Mouse (Mus musculus) forebrain, embryonic 12.5 days (tissue): Measurements from ENCODE around the gene Cmbl. TPM values are rescaled to one million over a fixed set of nuclear protein-coding genes. Genes with fewer than 3 reads are reported as not detected.

Experiments
- ATAC-seq: fragments of 200-750 bp; cut with Nextera tagmentation; 2 replicates; pipeline ENCODE4 v1.8.0; 2017; ENCODE audit warnings: moderate TSS enrichment; ENCODE audit not compliant: low FRiP score
- H3K27ac ChIP-seq: fragments of 300-500 bp; sonication (generic); 2 replicates; pipeline ENCODE4 v1.5.1; 2016; ENCODE audit warnings: mild to moderate bottlenecking
- H3K27me3 ChIP-seq: fragments of 300-500 bp; sonication (generic); 2 replicates; pipeline ENCODE4 v1.6.1; 2016; ENCODE audit warnings: mild to moderate bottlenecking
- H3K36me3 ChIP-seq: fragments of 300-500 bp; sonication (generic); replicated peaks from 2 replicates; pipeline ENCODE4 v1.6.1; 2016; ENCODE audit warnings: mild to moderate bottlenecking
- H3K4me1 ChIP-seq: fragments of 300-500 bp; sonication (generic); 2 replicates; pipeline ENCODE4 v1.6.1; 2016
- H3K4me2 ChIP-seq: fragments of 300-500 bp; sonication (generic); 2 replicates; pipeline ENCODE4 v1.6.1; 2016; ENCODE audit warnings: mild to moderate bottlenecking, moderate library complexity
- H3K4me3 ChIP-seq: fragments of 300-500 bp; sonication (generic); replicated peaks from 2 replicates; pipeline ENCODE4 v1.5.1; 2016; ENCODE audit warnings: mild to moderate bottlenecking
- H3K9ac ChIP-seq: fragments of 300-500 bp; sonication (generic); 2 replicates; pipeline ENCODE4 v1.6.1; 2016; ENCODE audit warnings: mild to moderate bottlenecking
- H3K9me3 ChIP-seq: fragments of 300-500 bp; sonication (generic); 2 replicates; pipeline ENCODE4 v1.6.1; 2016
- WGBS: fragments of 180-500 bp; shearing (Covaris S2); methylation state at CpG from one replicate; pipeline ENCODE4 v1.1.7; 2016; 5-methylcytosine and 5-hydroxymethylcytosine counted together
- polyA plus RNA-seq: library from polyadenylated mRNA; unstranded; fragments of >200 nt; fragmentation: Nextera tagmentation; extraction: Ambion mirVana; gene quantifications from 2 replicates; pipeline ENCODE4 v1.2.1, GENCODE M21; 2016

Cmbl gene
- polyA plus RNA-seq, 1 experiment from 2014 or later, result 2.1 TPM

- WGBS, result 94% methylated on average over 5 of the region's 5 CpGs
These were observed 25.0 kb downstream of the Cmbl start for GRCm38 (mm10) chr15:31590176-31590575.

GRCm38 (mm10) chr15:31592531-31592930 lies 27.3 kb downstream of the Cmbl start:
- no peak overlapping the region for H3K9ac ChIP-seq
- no peak overlapping the region for H3K4me2 ChIP-seq
- H3K9me3 ChIP-seq, result no peaks in the 10 kb centered on the region
- no peak overlapping the region for H3K27ac ChIP-seq
- 92% methylated on average over 8 of the region's 8 CpGs for WGBS
- H3K4me1 ChIP-seq, result no peaks in the 10 kb centered on the region
- H3K27me3 ChIP-seq, result no peaks in the 10 kb centered on the region
- peaks cover 82% of the 10 kb centered on the region for H3K36me3 ChIP-seq
- no peak overlapping the region for H3K4me3 ChIP-seq
- no peak for ATAC-seq

More at GRCm38 (mm10) chr15:31590176-31590575, 25.0 kb downstream of the Cmbl start:
- no peak overlapping the region for H3K4me3 ChIP-seq
- H3K4me2 ChIP-seq, result no peak overlapping the region
- no peak overlapping the region for H3K27ac ChIP-seq
- H3K27me3 ChIP-seq, result no peaks in the 10 kb centered on the region
- no peak for ATAC-seq
- H3K4me1 ChIP-seq, result no peaks in the 10 kb centered on the region
- H3K9ac ChIP-seq, result no peak overlapping the region
- no peaks in the 10 kb centered on the region for H3K9me3 ChIP-seq
- peaks cover 63% of the 10 kb centered on the region for H3K36me3 ChIP-seq

GRCm38 (mm10) chr15:31594260-31594659 lies 29.1 kb downstream of the Cmbl start:
- ATAC-seq, result no peak
- no peak overlapping the region for H3K9ac ChIP-seq
- H3K27ac ChIP-seq, result no peak overlapping the region
- no peaks in the 10 kb centered on the region for H3K27me3 ChIP-seq
- WGBS, result 92% methylated on average over 14 of the region's 14 CpGs
- H3K4me2 ChIP-seq, result no peak overlapping the region
- H3K9me3 ChIP-seq, result no peaks in the 10 kb centered on the region
- H3K36me3 ChIP-seq, result peaks cover 82% of the 10 kb centered on the region
- H3K4me1 ChIP-seq, result peaks cover 5% of the 10 kb centered on the region
- H3K4me3 ChIP-seq, result no peak overlapping the region

- Histone ChIP-seq H3K9ac (no peak overlapping the region), H3K4me3 (no peak overlapping the region), H3K27me3 (no peaks in the 10 kb centered on the region), H3K4me2 (no peak overlapping the region), H3K4me1 (peaks cover 18% of the 10 kb centered on the region), H3K9me3 (no peaks in the 10 kb centered on the region), H3K27ac (no peak overlapping the region), H3K36me3 (peaks cover 68% of the 10 kb centered on the region)
- ATAC-seq, result no peak
- 91% methylated on average over 7 of the region's 7 CpGs for WGBS
These were observed 30.5 kb downstream of the Cmbl start for GRCm38 (mm10) chr15:31595651-31596050.

- peaks cover 26% of the 10 kb centered on the region for H3K36me3 ChIP-seq
- H3K27ac ChIP-seq, result no peak overlapping the region
- H3K4me1 ChIP-seq, result peaks cover 28% of the 10 kb centered on the region
- no peaks in the 10 kb centered on the region for H3K9me3 ChIP-seq
- WGBS, result 82% methylated on average over 4 of the region's 4 CpGs
- peak overlapping the region; percentile 92 for H3K4me3 ChIP-seq
- peak overlapping the region; percentile 97 for H3K4me2 ChIP-seq
- no peak for ATAC-seq
- H3K27me3 ChIP-seq, result no peaks in the 10 kb centered on the region
- no peak overlapping the region for H3K9ac ChIP-seq
These were observed 34.6 kb downstream of the Cmbl start for GRCm38 (mm10) chr15:31599834-31600233.

GRCm38 (mm10) chr15:31601279-31601645 lies 36.1 kb downstream of the Cmbl start:
- peak overlapping the region; percentile 97 for H3K4me2 ChIP-seq
- no peaks in the 10 kb centered on the region for H3K9me3 ChIP-seq
- peaks cover 12% of the 10 kb centered on the region for H3K36me3 ChIP-seq
- H3K27me3 ChIP-seq, result no peaks in the 10 kb centered on the region
- ATAC-seq, result peak; percentile 79
- H3K9ac ChIP-seq, result peak overlapping the region; percentile 93
- peaks cover 28% of the 10 kb centered on the region for H3K4me1 ChIP-seq
- WGBS, result under 1% methylated on average over 33 of the region's 33 CpGs
- peak overlapping the region; percentile 93 for H3K27ac ChIP-seq
- H3K4me3 ChIP-seq, result peak overlapping the region; percentile 92

- Histone ChIP-seq H3K4me2 (peak within 1 kb of the TSS; percentile 97), H3K36me3 (peaks cover 9% of the 10 kb centered on the region), H3K9ac (peak within 1 kb of the TSS; percentile 93), H3K27ac (peak within 1 kb of the TSS; percentile 93), H3K4me3 (peak within 1 kb of the TSS; percentile 92), H3K27me3 (no peaks in the 10 kb centered on the region), H3K9me3 (no peaks in the 10 kb centered on the region), H3K4me1 (peaks cover 28% of the 10 kb centered on the region)
- peak; percentile 91 for ATAC-seq
- under 1% methylated on average over 63 of the region's 63 CpGs for WGBS
These were observed 36.6 kb downstream of the Cmbl start, which contains the start of the genes Cct5 and Fam173b for GRCm38 (mm10) chr15:31601646-31602374. Cct5 (minus strand) TSS chr15:31601804. Fam173b (plus strand) TSS chr15:31601852.

- Histone ChIP-seq H3K9ac (peak overlapping the region; percentile 93), H3K4me1 (peaks cover 28% of the 10 kb centered on the region), H3K27ac (peak overlapping the region; percentile 93), H3K4me3 (peak overlapping the region; percentile 92), H3K27me3 (no peaks in the 10 kb centered on the region), H3K36me3 (peaks cover 5% of the 10 kb centered on the region), H3K9me3 (no peaks in the 10 kb centered on the region), H3K4me2 (peak overlapping the region; percentile 54)
- 10% methylated on average over 15 of the region's 15 CpGs for WGBS
- ATAC-seq, result peak; percentile 74
These were observed 37.2 kb downstream of the Cmbl start for GRCm38 (mm10) chr15:31602426-31602825.

GRCm38 (mm10) chr15:31603113-31603512 lies 37.9 kb downstream of the Cmbl start:
- no peaks in the 10 kb centered on the region for H3K36me3 ChIP-seq
- H3K4me3 ChIP-seq, result peak overlapping the region; percentile 92; the same call in 1 of the 2 replicates
- H3K9me3 ChIP-seq, result no peaks in the 10 kb centered on the region
- no peak for ATAC-seq
- peak overlapping the region; percentile 93; the same call in 1 of the 2 replicates for H3K27ac ChIP-seq
- peak overlapping the region; percentile 93; the same call in 1 of the 2 replicates for H3K9ac ChIP-seq
- H3K4me2 ChIP-seq, result peak overlapping the region; percentile 54
- WGBS, result 84% methylated on average over 13 of the region's 13 CpGs
- H3K4me1 ChIP-seq, result peaks cover 28% of the 10 kb centered on the region
- no peaks in the 10 kb centered on the region for H3K27me3 ChIP-seq

GRCm38 (mm10) chr15:31606821-31607220 lies 41.6 kb downstream of the Cmbl start:
- no peaks in the 10 kb centered on the region for H3K27me3 ChIP-seq
- no peak overlapping the region for H3K4me2 ChIP-seq
- no peak for ATAC-seq
- no peak overlapping the region for H3K9ac ChIP-seq
- no peak overlapping the region for H3K4me3 ChIP-seq
- H3K27ac ChIP-seq, result no peak overlapping the region
- no peaks in the 10 kb centered on the region for H3K36me3 ChIP-seq
- no peaks in the 10 kb centered on the region for H3K9me3 ChIP-seq
- peaks cover 8% of the 10 kb centered on the region for H3K4me1 ChIP-seq
- 80% methylated on average over 6 of the region's 6 CpGs for WGBS

GRCm38 (mm10) chr15:31611027-31611426 lies 45.8 kb downstream of the Cmbl start:
- Histone ChIP-seq H3K36me3 (no peaks in the 10 kb centered on the region; the same call in 1 of the 2 replicates), H3K9ac (no peak overlapping the region), H3K4me2 (no peak overlapping the region), H3K27me3 (no peaks in the 10 kb centered on the region), H3K9me3 (no peaks in the 10 kb centered on the region), H3K27ac (no peak overlapping the region), H3K4me1 (no peaks in the 10 kb centered on the region), H3K4me3 (no peak overlapping the region)
- WGBS, result 69% methylated on average over 3 of the region's 3 CpGs
- peak; percentile 79 for ATAC-seq

GRCm38 (mm10) chr15:31611976-31612375 lies 46.8 kb downstream of the Cmbl start:
- Histone ChIP-seq H3K9me3 (no peaks in the 10 kb centered on the region), H3K27ac (no peak overlapping the region), H3K27me3 (no peaks in the 10 kb centered on the region), H3K4me1 (no peaks in the 10 kb centered on the region), H3K4me2 (no peak overlapping the region), H3K9ac (no peak overlapping the region), H3K36me3 (peaks cover 4% of the 10 kb centered on the region), H3K4me3 (no peak overlapping the region)
- 97% methylated on average over 4 of the region's 4 CpGs for WGBS
- no peak for ATAC-seq
